Mouse (Mus musculus): ENCODE measurements around the gene 4930432M17Rik. TPM values are rescaled to one million over a fixed set of nuclear protein-coding genes. Genes with fewer than 3 reads are reported as not detected.

Gene 4930432M17Rik
- polyA plus RNA-seq, 1 experiment = not detected

DNA sequence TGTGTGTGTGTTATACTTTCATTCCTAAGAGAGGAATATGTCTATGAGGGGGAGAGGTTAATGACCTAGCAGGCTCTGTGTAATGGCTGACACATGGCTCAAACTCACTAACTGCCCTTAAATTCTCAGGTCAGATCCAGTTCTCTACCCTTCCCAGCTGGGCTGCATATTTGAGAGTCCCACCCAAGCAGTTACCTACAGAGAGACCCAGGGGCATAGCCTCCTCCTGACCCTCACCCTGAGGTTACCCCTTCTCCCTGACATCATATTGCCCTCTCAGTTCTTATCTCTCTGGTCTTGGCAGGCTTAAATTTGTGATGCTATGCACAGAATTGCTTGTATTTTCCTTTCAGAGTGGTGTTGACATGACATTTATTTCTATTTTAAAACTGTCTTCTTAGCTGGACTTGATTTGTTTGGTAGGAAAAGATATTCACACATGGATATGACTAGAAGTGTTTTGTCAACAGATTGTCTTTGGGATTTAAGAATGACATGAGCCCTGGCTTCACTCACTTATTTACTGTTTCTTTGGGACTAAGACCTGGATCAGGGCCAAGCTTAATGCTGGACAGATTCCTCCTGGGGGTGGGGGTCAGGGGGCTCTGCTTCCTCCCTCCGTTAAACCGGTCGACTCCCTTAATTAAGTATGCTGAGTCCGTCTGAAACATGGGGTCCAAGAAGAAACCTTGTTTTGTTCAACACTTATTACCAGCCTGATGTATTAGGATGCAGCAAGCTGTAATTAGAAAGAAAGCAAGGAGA, 7.7 kb upstream of the 4930432M17Rik start:
- Histone ChIP-seq H3K27me3 (replicated peaks; ENCODE audit: control insufficient read depth, insufficient read depth, low read length) (no peaks in the 10 kb centered on the region), H3K36me3 (ENCODE audit: control insufficient read depth, insufficient read depth, low read length) (no peaks in the 10 kb centered on the region), H3K4me1 (ENCODE audit: control insufficient read depth, insufficient read depth, low read length) (peaks cover 9% of the 10 kb centered on the region; the same call in 1 of the 2 replicates), H3K4me3 (ENCODE audit: insufficient read depth, low read depth, low read length) (no peak overlapping the region), H3K27ac (ENCODE audit: insufficient read depth, low read depth, low read length) (0 out of 2 replicates have a peak overlapping the region, but pooled peaks have one; percentile 5)
- DNase-seq = no peak
- TF ChIP-seq CTCF (conservative IDR thresholded peaks at IDR 0.05; ENCODE audit: insufficient read depth, insufficient read length, low read depth, low read length) = no peak
- no peak for TF ChIP-seq POLR2A (IDR thresholded peaks at IDR 0.05; ENCODE audit: low read depth, low read length)
- WGBS = 22% methylated on average over 4 of the region's 4 CpGs

DNA sequence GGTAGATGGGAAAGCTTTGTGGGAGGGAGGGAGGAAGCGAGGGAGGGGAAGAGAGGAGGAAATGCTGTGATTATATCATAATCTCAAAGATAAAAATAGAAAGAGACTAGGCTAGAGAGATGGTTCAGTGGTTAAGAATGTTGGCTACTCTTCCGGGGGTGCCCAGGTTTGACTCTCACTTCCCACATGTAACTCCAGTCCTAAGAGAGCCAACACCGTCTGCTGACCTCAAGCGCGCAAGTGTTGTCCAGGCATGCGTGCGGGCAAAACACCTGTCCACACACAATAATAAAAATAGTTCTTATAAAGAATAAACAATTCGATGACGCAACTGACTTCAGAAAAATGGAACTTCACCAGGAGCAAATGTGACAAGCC, 7.1 kb upstream of the 4930432M17Rik start:
- no peak overlapping the region for H3K27ac ChIP-seq (ENCODE audit: insufficient read depth, low read depth, low read length)
- H3K4me3 ChIP-seq (ENCODE audit: insufficient read depth, low read depth, low read length) = no peak overlapping the region
- TF ChIP-seq CTCF (conservative IDR thresholded peaks at IDR 0.05; ENCODE audit: insufficient read depth, insufficient read length, low read depth, low read length) (no peak), POLR2A (IDR thresholded peaks at IDR 0.05; ENCODE audit: low read depth, low read length) (no peak)
- no peaks in the 10 kb centered on the region for H3K36me3 ChIP-seq (ENCODE audit: control insufficient read depth, insufficient read depth, low read length)
- WGBS = 70% methylated on average over 9 of the region's 9 CpGs
- DNase-seq = no peak
- no peaks in the 10 kb centered on the region for H3K27me3 ChIP-seq (replicated peaks; ENCODE audit: control insufficient read depth, insufficient read depth, low read length)
- peaks cover 9% of the 10 kb centered on the region; the same call in 1 of the 2 replicates for H3K4me1 ChIP-seq (ENCODE audit: control insufficient read depth, insufficient read depth, low read length)

DNA sequence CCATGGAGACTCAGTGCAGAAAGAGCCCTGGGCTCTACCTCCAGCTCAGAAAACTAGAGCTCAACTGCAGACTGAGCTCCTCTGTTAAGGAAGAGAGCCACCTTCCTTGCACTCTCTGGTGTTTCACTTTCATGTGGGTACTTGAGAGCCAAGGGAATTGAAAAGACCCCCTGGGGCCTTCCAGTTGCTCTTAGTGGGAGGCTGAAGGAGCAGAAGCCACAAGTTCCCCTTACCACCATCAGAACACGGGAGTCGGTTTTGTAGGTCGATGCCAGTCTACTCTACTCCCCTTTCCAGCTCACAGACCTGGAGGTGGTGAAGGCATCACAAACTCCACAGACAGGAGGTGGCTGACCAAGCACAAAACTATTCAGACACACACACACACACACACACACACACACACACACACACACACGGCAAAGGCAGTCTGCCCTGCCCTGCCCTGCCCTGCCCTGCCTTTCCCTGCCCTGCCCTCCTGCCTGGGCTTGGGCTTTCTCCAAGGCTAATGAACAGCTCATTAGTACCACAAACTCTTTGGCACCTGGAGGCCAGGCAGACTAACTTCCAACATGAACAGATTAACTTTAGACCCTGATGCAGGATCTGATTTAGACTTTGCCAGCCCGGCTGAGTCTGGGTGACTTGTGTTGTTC, 1.7 kb downstream of the 4930432M17Rik start:
- Histone ChIP-seq H3K27me3 (replicated peaks; ENCODE audit: control insufficient read depth, insufficient read depth, low read length) (no peaks in the 10 kb centered on the region), H3K4me3 (ENCODE audit: insufficient read depth, low read depth, low read length) (no peak overlapping the region), H3K36me3 (ENCODE audit: control insufficient read depth, insufficient read depth, low read length) (no peaks in the 10 kb centered on the region), H3K27ac (ENCODE audit: insufficient read depth, low read depth, low read length) (peak overlapping the region; percentile 58; the same call in 1 of the 2 replicates), H3K4me1 (ENCODE audit: control insufficient read depth, insufficient read depth, low read length) (peaks cover 15% of the 10 kb centered on the region; the same call in 1 of the 2 replicates)
- no peak for TF ChIP-seq POLR2A (IDR thresholded peaks at IDR 0.05; ENCODE audit: low read depth, low read length)
- TF ChIP-seq CTCF (conservative IDR thresholded peaks at IDR 0.05; ENCODE audit: insufficient read depth, insufficient read length, low read depth, low read length) = no peak
- peak; percentile 92 for DNase-seq
- WGBS = 30% methylated on average over 5 of the region's 5 CpGs

DNA sequence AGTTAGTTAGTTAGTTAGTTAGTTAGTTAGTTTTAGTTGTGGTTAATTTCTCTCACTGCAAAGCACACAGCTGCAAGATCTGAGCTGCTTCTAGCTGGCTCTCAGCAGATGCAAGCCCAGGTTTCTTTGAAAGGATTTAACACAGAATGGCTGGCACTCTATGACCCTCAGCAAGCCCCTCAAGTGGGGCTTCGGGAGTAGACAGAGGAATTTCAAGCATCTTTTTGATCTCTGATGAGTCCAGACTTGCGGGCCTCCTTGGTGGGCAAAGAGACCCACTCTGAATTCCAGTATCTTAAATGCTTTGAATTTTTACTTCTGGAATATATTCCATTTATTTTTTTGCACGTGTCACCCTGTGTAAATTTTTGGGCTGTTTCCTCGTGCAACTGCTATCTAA, 8.4 kb downstream of the 4930432M17Rik start:
- H3K36me3 ChIP-seq (ENCODE audit: control insufficient read depth, insufficient read depth, low read length) = no peaks in the 10 kb centered on the region
- H3K4me3 ChIP-seq (ENCODE audit: insufficient read depth, low read depth, low read length) = no peak overlapping the region
- no peak for DNase-seq
- TF ChIP-seq CTCF (conservative IDR thresholded peaks at IDR 0.05; ENCODE audit: insufficient read depth, insufficient read length, low read depth, low read length) = no peak
- TF ChIP-seq POLR2A (IDR thresholded peaks at IDR 0.05; ENCODE audit: low read depth, low read length) = no peak
- 68% methylated on average over 4 of the region's 4 CpGs for WGBS
- H3K27ac ChIP-seq (ENCODE audit: insufficient read depth, low read depth, low read length) = no peak overlapping the region
- H3K27me3 ChIP-seq (replicated peaks; ENCODE audit: control insufficient read depth, insufficient read depth, low read length) = no peaks in the 10 kb centered on the region
- no peaks in the 10 kb centered on the region for H3K4me1 ChIP-seq (ENCODE audit: control insufficient read depth, insufficient read depth, low read length)

DNA sequence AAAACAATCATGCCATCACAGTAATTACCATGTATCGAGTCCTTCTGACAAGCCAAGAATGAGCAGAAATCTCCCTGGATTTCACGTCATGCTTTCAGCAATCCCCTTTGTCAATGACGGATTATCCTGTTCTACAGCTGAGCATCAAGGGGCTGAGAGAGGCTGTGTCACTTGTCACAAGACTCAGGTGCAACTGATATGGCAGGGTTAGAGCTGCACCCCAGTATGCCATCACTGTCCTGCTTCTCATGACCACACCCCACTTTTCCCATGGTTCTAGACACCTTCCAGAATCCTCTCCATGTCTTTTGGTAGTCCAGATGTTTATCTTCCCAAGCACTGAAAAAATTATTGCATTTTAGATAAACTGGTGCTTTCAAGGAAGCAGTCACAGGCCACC, 8.9 kb downstream of the 4930432M17Rik start:
- Histone ChIP-seq H3K36me3 (ENCODE audit: control insufficient read depth, insufficient read depth, low read length) (no peaks in the 10 kb centered on the region), H3K27ac (ENCODE audit: insufficient read depth, low read depth, low read length) (no peak overlapping the region), H3K27me3 (replicated peaks; ENCODE audit: control insufficient read depth, insufficient read depth, low read length) (no peaks in the 10 kb centered on the region), H3K4me1 (ENCODE audit: control insufficient read depth, insufficient read depth, low read length) (no peaks in the 10 kb centered on the region; the same call in 1 of the 2 replicates), H3K4me3 (ENCODE audit: insufficient read depth, low read depth, low read length) (no peak overlapping the region)
- WGBS = 95% methylated on average over 3 of the region's 3 CpGs
- TF ChIP-seq CTCF (conservative IDR thresholded peaks at IDR 0.05; ENCODE audit: insufficient read depth, insufficient read length, low read depth, low read length) (no peak), POLR2A (IDR thresholded peaks at IDR 0.05; ENCODE audit: low read depth, low read length) (no peak)
- DNase-seq = no peak

DNA sequence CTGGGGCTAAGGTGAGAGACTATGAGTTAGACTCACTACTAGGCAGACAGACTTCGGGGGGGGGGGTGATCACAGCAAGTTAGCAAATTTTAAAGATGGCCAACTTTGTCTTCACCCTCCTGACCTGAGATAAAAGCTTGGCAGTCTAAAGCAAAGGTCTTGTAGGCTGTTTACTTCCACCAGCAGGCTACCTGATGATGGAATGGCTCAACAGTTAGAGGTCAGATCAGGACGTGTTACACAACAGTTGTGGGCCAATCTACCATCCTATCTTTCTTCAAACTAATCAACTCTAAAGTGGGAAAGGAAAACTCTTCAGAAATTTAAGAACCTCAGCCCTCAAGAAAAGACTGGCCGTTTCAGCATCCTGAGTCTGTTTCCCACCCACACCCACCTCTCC, 9.6 kb downstream of the 4930432M17Rik start:
- 79% methylated on average over 3 of the region's 3 CpGs for WGBS
- Histone ChIP-seq H3K4me1 (ENCODE audit: control insufficient read depth, insufficient read depth, low read length) (peaks cover 7% of the 10 kb centered on the region), H3K36me3 (ENCODE audit: control insufficient read depth, insufficient read depth, low read length) (no peaks in the 10 kb centered on the region), H3K27me3 (replicated peaks; ENCODE audit: control insufficient read depth, insufficient read depth, low read length) (no peaks in the 10 kb centered on the region), H3K4me3 (ENCODE audit: insufficient read depth, low read depth, low read length) (no peak overlapping the region), H3K27ac (ENCODE audit: insufficient read depth, low read depth, low read length) (no peak overlapping the region)
- TF ChIP-seq POLR2A (IDR thresholded peaks at IDR 0.05; ENCODE audit: low read depth, low read length) (no peak), CTCF (conservative IDR thresholded peaks at IDR 0.05; ENCODE audit: insufficient read depth, insufficient read length, low read depth, low read length) (no peak)
- no peak for DNase-seq
